Mouse (Mus musculus) forebrain, embryonic 11.5 days (tissue): ENCODE measurements at regions not wholly inside any gene's neighbourhood (a gene's known extent, or its start where the extent isn't known, plus 50 kb on each side); places are given as distances from the start of the nearest gene placed in this dataset.

Experiments
- ATAC-seq: fragments of 200-750 bp; cut with Nextera tagmentation; replicated peaks from 2 replicates; pipeline ENCODE4 v1.8.0; 2017; ENCODE audit warnings: moderate TSS enrichment; ENCODE audit not compliant: low FRiP score
- DNase-seq: peaks from one replicate; pipeline ENCODE4 v3.0.0-alpha.2; 2017; ENCODE audit warnings: low spot score
- H3K27ac ChIP-seq: fragments of 300-500 bp; sonication (generic); 2 replicates; pipeline ENCODE4 v1.5.1; 2014; ENCODE audit warnings: low read depth, low read length
- H3K27me3 ChIP-seq: fragments of 300-500 bp; sonication (generic); 2 replicates; pipeline ENCODE4 v1.6.1; 2014; ENCODE audit warnings: mild to moderate bottlenecking, low read length, mixed read lengths; ENCODE audit not compliant: control insufficient read depth, insufficient read depth
- H3K36me3 ChIP-seq: fragments of 300-500 bp; sonication (generic); 2 replicates; pipeline ENCODE4 v1.6.1; 2014; ENCODE audit warnings: mild to moderate bottlenecking, low read length, moderate library complexity, mixed read lengths; ENCODE audit not compliant: control insufficient read depth, insufficient read depth
- H3K4me1 ChIP-seq: fragments of 300-500 bp; sonication (generic); replicated peaks from 2 replicates; pipeline ENCODE4 v1.6.1; 2014; ENCODE audit warnings: low read length, mixed read lengths; ENCODE audit not compliant: control insufficient read depth, insufficient read depth
- H3K4me2 ChIP-seq: fragments of 300-500 bp; sonication (generic); 2 replicates; pipeline ENCODE4 v1.6.1; 2014; ENCODE audit warnings: low read depth, mild to moderate bottlenecking, low read length, moderate library complexity, mixed read lengths; ENCODE audit not compliant: severe bottlenecking
- H3K4me3 ChIP-seq: fragments of 300-500 bp; sonication (generic); 2 replicates; pipeline ENCODE4 v1.5.1; 2014; ENCODE audit warnings: low read depth, low read length
- H3K9ac ChIP-seq: fragments of 300-500 bp; sonication (generic); 2 replicates; pipeline ENCODE4 v1.6.1; 2014; ENCODE audit warnings: low read length
- H3K9me3 ChIP-seq: fragments of 300-500 bp; sonication (generic); 2 replicates; pipeline ENCODE4 v1.6.1; 2016; ENCODE audit warnings: low read length, mixed read lengths; ENCODE audit not compliant: control insufficient read depth
- WGBS: fragments of 180-500 bp; shearing (Covaris S2); extraction: QIAGEN DNeasy Blood & Tissue Kit; methylation state at CpG from one replicate; pipeline ENCODE4 v1.1.7; 2014; 5-methylcytosine and 5-hydroxymethylcytosine counted together

- ATAC-seq (no peak), DNase-seq (no peak)
- no peak overlapping the region for H3K4me2 ChIP-seq
- H3K9ac ChIP-seq = no peak overlapping the region
- no peak overlapping the region for H3K27ac ChIP-seq
- no peaks in the 10 kb centered on the region for H3K27me3 ChIP-seq
- no peaks in the 10 kb centered on the region for H3K36me3 ChIP-seq
- H3K9me3 ChIP-seq = no peaks in the 10 kb centered on the region
- no peak overlapping the region for H3K4me3 ChIP-seq
- 69% methylated on average over 23 of the region's 23 CpGs for WGBS
- no peaks in the 10 kb centered on the region for H3K4me1 ChIP-seq
Measured at GRCm38 (mm10) chr10:117521315-117522270, 107.7 kb upstream of the Cpm start.

DNA sequence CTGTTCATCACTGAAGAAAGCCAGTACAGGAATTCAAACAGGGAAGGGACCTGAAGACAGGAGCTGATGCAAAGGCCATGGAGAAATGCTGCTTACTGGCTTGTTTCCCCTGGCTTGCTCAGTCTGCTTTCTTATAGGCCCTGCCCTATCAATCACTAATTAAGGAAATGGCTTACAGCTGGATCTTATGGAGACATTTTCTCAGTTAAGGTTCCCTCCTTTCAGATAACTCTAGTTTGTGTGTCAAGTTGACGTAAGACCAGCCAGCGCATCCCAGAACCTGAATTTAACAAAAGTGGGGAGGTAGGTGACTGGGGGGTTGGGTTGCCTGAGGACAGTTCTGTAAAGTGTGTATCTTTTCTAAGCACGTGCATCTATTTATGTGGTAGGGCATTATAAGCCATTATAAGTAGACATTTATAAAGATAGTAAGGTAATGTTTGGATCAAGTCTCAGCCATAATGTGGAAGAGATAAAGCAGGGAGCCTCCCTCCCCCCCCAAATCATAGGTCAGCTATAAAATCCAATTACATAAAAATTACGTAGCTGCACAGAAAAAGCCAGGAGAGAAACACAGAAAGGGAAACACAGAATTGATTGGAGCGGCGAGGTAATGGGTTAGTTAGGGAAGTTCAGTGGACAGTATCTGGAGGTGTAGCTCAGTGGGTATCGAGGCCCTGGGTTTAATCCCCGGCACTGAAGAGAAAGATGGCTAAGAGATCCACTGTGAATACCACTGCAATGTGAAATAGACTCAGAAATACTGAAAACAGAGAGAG lies 108.6 kb upstream of the Cpm start:
- no peak for DNase-seq
- Histone ChIP-seq H3K36me3 (no peaks in the 10 kb centered on the region), H3K4me1 (no peaks in the 10 kb centered on the region), H3K27me3 (no peaks in the 10 kb centered on the region), H3K9me3 (no peaks in the 10 kb centered on the region), H3K27ac (no peak overlapping the region), H3K4me2 (no peak overlapping the region), H3K4me3 (no peak overlapping the region), H3K9ac (no peak overlapping the region)
- WGBS = 86% methylated on average over 8 of the region's 8 CpGs
- no peak for ATAC-seq

- Histone ChIP-seq H3K4me3 (no peak overlapping the region), H3K9me3 (no peaks in the 10 kb centered on the region), H3K36me3 (no peaks in the 10 kb centered on the region), H3K27ac (no peak overlapping the region), H3K9ac (no peak overlapping the region), H3K27me3 (no peaks in the 10 kb centered on the region), H3K4me1 (no peaks in the 10 kb centered on the region), H3K4me2 (no peak overlapping the region)
- no peak for DNase-seq
- ATAC-seq = no peak
- 37% methylated on average over 8 of the region's 8 CpGs for WGBS
Measured at GRCm38 (mm10) chr10:117519670-117520535, 109.4 kb upstream of the Cpm start.

- 73% methylated on average over 15 of the region's 15 CpGs for WGBS
- H3K27ac ChIP-seq = no peak overlapping the region
- DNase-seq (no peak), ATAC-seq (no peak)
- H3K36me3 ChIP-seq = no peaks in the 10 kb centered on the region
- no peak overlapping the region for H3K4me3 ChIP-seq
- H3K27me3 ChIP-seq = no peaks in the 10 kb centered on the region
- H3K4me2 ChIP-seq = no peak overlapping the region
- H3K9ac ChIP-seq = no peak overlapping the region
- no peaks in the 10 kb centered on the region for H3K4me1 ChIP-seq
- no peaks in the 10 kb centered on the region for H3K9me3 ChIP-seq
Measured at GRCm38 (mm10) chr10:117518793-117519669, 110.3 kb upstream of the Cpm start.

GRCm38 (mm10) chr10:117517800-117518770 lies 111.2 kb upstream of the Cpm start:
- Histone ChIP-seq H3K9me3 (no peaks in the 10 kb centered on the region), H3K27me3 (no peaks in the 10 kb centered on the region), H3K36me3 (no peaks in the 10 kb centered on the region), H3K4me1 (no peaks in the 10 kb centered on the region), H3K27ac (no peak overlapping the region), H3K4me3 (no peak overlapping the region), H3K9ac (no peak overlapping the region), H3K4me2 (no peak overlapping the region)
- ATAC-seq = no peak
- no peak for DNase-seq
- WGBS = 71% methylated on average over 14 of the region's 14 CpGs

DNA sequence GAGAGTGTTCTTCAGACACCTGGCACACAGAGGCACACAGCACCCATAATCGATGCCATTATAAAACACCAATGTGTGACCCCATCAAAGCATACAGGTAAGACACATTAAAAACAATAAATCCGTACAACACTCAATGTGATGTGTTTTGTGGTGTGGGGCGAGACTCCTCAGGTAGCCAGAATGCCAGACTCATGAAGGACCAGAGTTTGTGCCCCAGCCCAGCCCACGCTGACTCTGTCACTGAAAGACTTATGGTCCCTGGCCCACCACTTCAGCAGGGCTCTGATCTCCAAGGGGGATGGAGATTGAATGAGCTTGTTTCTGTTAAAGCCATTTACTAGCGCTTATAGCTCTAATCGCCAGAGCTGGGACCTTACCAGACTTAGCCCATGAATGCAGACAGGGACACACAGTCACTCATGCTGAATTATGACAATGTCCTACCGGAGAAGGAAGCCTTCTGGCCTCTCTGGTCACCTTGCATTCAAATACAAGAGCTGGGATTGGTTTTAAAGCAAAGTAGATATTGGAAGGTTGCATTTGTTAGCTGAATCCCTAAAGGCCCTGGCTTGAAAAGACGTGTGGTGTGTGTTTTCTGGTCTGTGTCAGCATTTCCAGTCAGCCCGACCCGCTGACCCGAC lies 112.1 kb upstream of the Cpm start:
- Histone ChIP-seq H3K4me1 (no peaks in the 10 kb centered on the region), H3K9ac (no peak overlapping the region), H3K4me3 (no peak overlapping the region), H3K9me3 (no peaks in the 10 kb centered on the region), H3K27ac (no peak overlapping the region), H3K27me3 (no peaks in the 10 kb centered on the region), H3K4me2 (no peak overlapping the region), H3K36me3 (no peaks in the 10 kb centered on the region)
- no peak for ATAC-seq
- no peak for DNase-seq
- 73% methylated on average over 11 of the region's 11 CpGs for WGBS

DNA sequence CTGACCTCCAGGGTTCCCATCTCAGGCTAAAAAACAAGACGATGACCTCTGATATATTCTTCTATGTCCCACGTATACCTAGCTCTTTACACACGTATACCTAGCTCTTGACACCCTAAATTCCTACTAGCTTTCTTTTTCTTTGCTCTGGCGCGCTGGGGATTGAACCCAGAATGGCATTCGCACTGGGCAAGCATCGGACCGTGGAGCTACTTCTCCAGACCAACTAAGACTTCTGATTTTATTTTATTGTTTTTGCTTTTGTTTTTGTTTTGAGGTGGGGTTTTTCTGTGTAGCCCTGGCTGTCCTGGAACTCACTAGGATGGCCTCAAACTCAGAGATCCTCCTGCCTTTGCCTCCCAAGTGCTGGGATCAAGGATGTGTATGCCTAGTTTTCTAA lies 112.8 kb upstream of the Cpm start:
- no peak overlapping the region for H3K9ac ChIP-seq
- no peak overlapping the region for H3K27ac ChIP-seq
- no peaks in the 10 kb centered on the region for H3K36me3 ChIP-seq
- ATAC-seq (no peak), DNase-seq (no peak)
- H3K4me1 ChIP-seq = no peaks in the 10 kb centered on the region
- no peaks in the 10 kb centered on the region for H3K27me3 ChIP-seq
- WGBS = 92% methylated on average over 8 of the region's 8 CpGs
- no peak overlapping the region for H3K4me3 ChIP-seq
- no peaks in the 10 kb centered on the region for H3K9me3 ChIP-seq
- no peak overlapping the region for H3K4me2 ChIP-seq
